ENCODE assay signal across 20 mouse cellular contexts in the genomic region with DNA sequence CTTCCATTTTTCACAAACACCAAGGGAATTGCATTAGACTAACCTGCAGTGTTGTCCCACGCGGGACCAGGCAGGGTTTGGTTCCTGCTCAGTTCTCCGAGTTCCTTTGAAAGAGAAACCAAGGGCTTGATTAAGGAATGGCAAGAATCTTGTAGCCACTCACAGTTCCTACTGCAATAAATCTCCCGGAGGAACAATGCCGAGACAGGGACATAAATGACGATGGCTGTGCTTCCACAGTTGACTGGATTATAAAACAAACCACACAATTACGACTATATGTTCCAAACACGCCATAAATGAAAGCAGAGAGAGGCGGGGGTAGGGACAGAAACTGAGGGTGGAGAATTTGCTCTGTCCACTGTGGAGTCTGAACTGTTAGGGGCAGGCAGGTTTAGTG. TPM values are rescaled to one million over a fixed set of nuclear protein-coding genes. Genes with fewer than 3 reads are reported as not detected.
"Had no signal": no experiment of that assay in that cellular context is flagged by ENCODE, and none has a peak within 500 bp of the region (broad histone marks: within the 10 kb centered on the region; RNA-seq: fewer than 3 reads in every experiment).

No protein-coding gene starts in this region.

- H3K4me3 ChIP-seq: limb, embryonic 10.5 days; limb, embryonic 13.5 days; liver, embryonic 12.5 days; liver, embryonic 15.5 days; lung, embryonic 15.5 days; megakaryocyte, embryonic 14.5 days; stomach, embryonic 15.5 days had no signal

- H3K36me3 ChIP-seq: limb, embryonic 10.5 days; limb, embryonic 13.5 days; liver, embryonic 12.5 days; liver, embryonic 15.5 days; lung, embryonic 15.5 days; stomach, embryonic 15.5 days had no signal

- H3K9ac ChIP-seq: limb, embryonic 13.5 days; liver, embryonic 12.5 days; liver, embryonic 15.5 days; lung, embryonic 15.5 days; stomach, embryonic 15.5 days had no signal

- H3K4me2 ChIP-seq: limb, embryonic 13.5 days; liver, embryonic 12.5 days; liver, embryonic 15.5 days; lung, embryonic 15.5 days; midbrain, embryonic 11.5 days; stomach, embryonic 15.5 days had no signal

- H3K27me3 ChIP-seq: liver, embryonic 15.5 days had no signal

- H3K27ac ChIP-seq: limb, embryonic 10.5 days; limb, embryonic 13.5 days; liver, embryonic 12.5 days; liver, embryonic 15.5 days; lung, embryonic 15.5 days; stomach, embryonic 15.5 days had no signal

- ATAC-seq: liver, embryonic 12.5 days had no signal

- H3K4me1 ChIP-seq: limb, embryonic 10.5 days; limb, embryonic 13.5 days; liver, embryonic 12.5 days; liver, embryonic 15.5 days; lung, embryonic 15.5 days; megakaryocyte, embryonic 14.5 days; stomach, embryonic 15.5 days had no signal

- H3K9me3 ChIP-seq: limb, embryonic 10.5 days; limb, embryonic 13.5 days; liver, embryonic 12.5 days; liver, embryonic 15.5 days; lung, embryonic 15.5 days; stomach, embryonic 15.5 days had no signal

- DNase-seq: kidney, adult 11 months; liver; lung, adult 18-20 months; lung, postnatal 10 days; lung, postnatal 36 days; midbrain, embryonic 14.5 days; retina, postnatal 1 day; right cerebral cortex, postnatal 25 days; spleen, adult 18-20 months; thymus, adult 2 months; thymus, postnatal 14 days; thymus, postnatal 4 days had no signal

RNA-seq across cellular contexts. Expression of a gene that starts 6.8 kb away (rescaled TPM):
- polyA plus RNA-seq: limb, embryonic 10.5 days; liver, embryonic 15.5 days had no signal
